Mouse (Mus musculus) liver, adult 2 months (tissue): ENCODE results near the gene Phc2. TPM values are rescaled to one million over a fixed set of nuclear protein-coding genes. Genes with fewer than 3 reads are reported as not detected.

Experiments
- DNase-seq: peaks from one replicate; pipeline ENCODE4 v3.0.0-alpha.2; 2011; ENCODE audit warnings: low read depth, low spot score; ENCODE audit errors: extremely low read depth
- H3K27ac ChIP-seq: fragments of 200-500 bp; replicated peaks from 2 replicates; pipeline ENCODE4 v1.5.1; 2012; ENCODE audit warnings: low read depth, mild to moderate bottlenecking, control low read depth, inconsistent platforms, low read length; ENCODE audit not compliant: insufficient read depth
- H3K27me3 ChIP-seq: fragments of 200-500 bp; 2 replicates; pipeline ENCODE4 v1.6.1; 2012; ENCODE audit warnings: mild to moderate bottlenecking, moderate library complexity, low read length, inconsistent platforms; ENCODE audit not compliant: control insufficient read depth, insufficient read depth
- H3K36me3 ChIP-seq: fragments of 200-500 bp; 2 replicates; pipeline ENCODE4 v1.6.1; 2012; ENCODE audit warnings: low read length, inconsistent platforms; ENCODE audit not compliant: control insufficient read depth, insufficient read depth
- H3K4me1 ChIP-seq: fragments of 200-500 bp; 2 replicates; pipeline ENCODE4 v1.6.1; 2011; ENCODE audit warnings: low read length; ENCODE audit not compliant: control insufficient read depth, insufficient read depth
- H3K4me3 ChIP-seq: fragments of 200-500 bp; 2 replicates; pipeline ENCODE4 v1.5.1; 2011; ENCODE audit warnings: low read depth, mild to moderate bottlenecking, control low read depth, low read length, moderate library complexity; ENCODE audit not compliant: insufficient read depth
- H3K79me2 ChIP-seq: fragments of 200-500 bp; 2 replicates; pipeline ENCODE4 v1.6.1; 2012; ENCODE audit warnings: inconsistent platforms, mild to moderate bottlenecking, low read length, moderate library complexity; ENCODE audit not compliant: control insufficient read depth, insufficient read depth
- H3K9ac ChIP-seq: fragments of 200-500 bp; 2 replicates; pipeline ENCODE4 v1.6.1; 2012; ENCODE audit warnings: low read depth, mild to moderate bottlenecking, control low read depth, inconsistent platforms, low read length
- CTCF ChIP-seq: fragments of 200-500 bp; IDR thresholded peaks from 2 replicates; pipeline ENCODE4 v1.5.1; 2011; ENCODE audit warnings: low read depth, low read length, control low read depth
- POLR2A ChIP-seq: fragments of 200-500 bp; IDR thresholded peaks from 2 replicates; pipeline ENCODE4 v1.6.1; 2011; ENCODE audit warnings: low read length, control low read depth; ENCODE audit not compliant: insufficient read depth; ENCODE audit errors: extremely low read depth
- WGBS: fragments of 180-500 bp; shearing (Covaris S2); methylation state at CpG from one replicate; pipeline ENCODE4 v1.1.7; 2018; 5-methylcytosine and 5-hydroxymethylcytosine counted together
- polyA plus RNA-seq: library from polyadenylated mRNA; depleted of rRNA; stranded (reverse); fragments of >200 nt; gene quantifications from 2 replicates; pipeline ENCODE4 v1.2.3, GENCODE M21; 2012
- total RNA-seq: library from RNA; depleted of rRNA; stranded (reverse); fragments of >200 nt; gene quantifications from 2 replicates; pipeline ENCODE4 v1.2.3, GENCODE M21; 2014

The Phc2 gene
- total and polyA plus RNA-seq, 2 experiments, result 7.7 to 28.7 TPM

DNA sequence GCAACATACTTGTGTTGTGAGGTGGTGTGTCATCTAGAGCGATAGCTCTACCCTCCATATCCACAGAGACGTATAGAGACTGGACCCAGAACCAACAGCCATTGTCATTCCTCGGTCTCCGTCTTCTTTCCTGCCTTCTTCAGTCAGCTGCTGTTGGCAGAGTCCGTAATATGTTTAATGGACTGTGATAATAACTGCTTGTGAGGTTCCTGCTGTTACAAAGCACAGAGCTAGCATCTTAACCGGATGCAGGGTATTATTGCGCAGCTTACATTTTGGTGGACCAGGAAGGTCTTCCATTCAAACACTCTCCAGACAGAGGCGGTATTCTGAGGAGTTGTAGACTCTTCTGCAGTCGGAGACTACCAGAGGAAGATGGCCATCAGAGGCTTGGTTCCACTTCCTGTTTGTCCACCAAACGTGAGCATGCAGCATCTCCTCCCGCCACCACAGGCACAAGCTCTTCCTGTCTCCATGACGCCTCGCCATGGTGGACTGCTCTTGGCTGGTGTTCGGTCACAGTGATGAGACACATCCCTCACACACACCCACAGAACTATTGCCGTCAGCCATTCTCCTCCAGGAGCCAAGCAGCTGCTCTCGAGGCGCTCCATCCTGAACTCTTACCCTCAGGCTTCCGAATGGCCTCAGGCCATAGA lies 16.1 kb upstream of the Phc2 start:
- Histone ChIP-seq H3K27ac (no peak overlapping the region), H3K4me1 (peaks cover 14% of the 10 kb centered on the region), H3K27me3 (no peaks in the 10 kb centered on the region), H3K79me2 (no peaks in the 10 kb centered on the region), H3K4me3 (no peak overlapping the region), H3K36me3 (no peaks in the 10 kb centered on the region), H3K9ac (no peak overlapping the region)
- 86% methylated on average over 18 of the region's 18 CpGs for WGBS
- TF ChIP-seq CTCF (no peak), POLR2A (no peak)
- DNase-seq, result no peak

DNA sequence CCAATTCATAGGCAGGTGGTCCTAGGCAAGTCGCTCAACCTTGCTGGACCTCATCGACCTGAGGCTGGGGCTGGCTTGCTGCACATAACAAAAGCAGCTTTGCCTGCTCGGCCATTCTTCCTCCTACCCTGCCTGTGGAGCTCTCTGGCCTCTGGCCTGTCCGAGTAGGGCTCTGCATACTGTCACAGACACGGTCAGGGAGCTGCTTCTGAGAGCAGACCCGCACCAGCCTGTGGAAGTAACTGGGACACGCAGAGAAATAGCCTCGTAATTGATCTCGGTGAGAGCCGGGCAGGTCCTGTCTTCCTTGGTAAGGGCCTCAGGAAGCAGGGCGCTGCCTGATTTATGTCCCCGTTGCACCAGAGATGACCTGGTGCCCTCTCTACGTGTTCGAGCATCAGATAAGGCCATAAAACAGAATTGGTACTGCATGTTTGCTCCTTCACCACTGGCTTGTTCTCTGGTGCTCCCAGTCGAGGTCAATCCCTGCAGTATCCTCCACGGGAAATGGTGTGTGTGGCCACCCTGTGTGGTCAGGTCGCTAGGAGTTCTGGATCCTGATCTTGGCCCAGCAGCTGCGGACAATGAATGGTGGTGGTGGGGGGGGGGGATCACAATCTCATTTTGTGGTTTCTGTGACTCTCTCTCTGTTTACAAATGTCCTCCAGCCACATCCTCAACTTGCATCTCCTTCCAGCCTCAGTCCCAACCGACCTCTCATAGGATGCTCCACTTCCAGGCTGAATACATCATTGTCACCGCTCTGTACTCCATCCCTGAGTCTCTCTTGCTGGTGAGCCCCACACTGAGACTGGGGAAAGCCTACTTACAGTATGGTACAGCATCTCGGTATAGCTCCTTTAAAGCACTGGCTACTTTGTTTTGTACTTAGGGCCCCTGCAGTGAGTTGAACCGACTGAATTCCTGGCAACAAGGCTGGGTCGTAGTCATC lies 12.5 kb upstream of the Phc2 start:
- no peak for DNase-seq
- Histone ChIP-seq H3K79me2 (no peaks in the 10 kb centered on the region), H3K4me3 (no peak overlapping the region), H3K27me3 (no peaks in the 10 kb centered on the region), H3K4me1 (no peaks in the 10 kb centered on the region), H3K9ac (no peak overlapping the region), H3K27ac (no peak overlapping the region), H3K36me3 (no peaks in the 10 kb centered on the region)
- TF ChIP-seq POLR2A, result no peak
- TF ChIP-seq CTCF, result no peak
- 70% methylated on average over 23 of the region's 23 CpGs for WGBS

DNA sequence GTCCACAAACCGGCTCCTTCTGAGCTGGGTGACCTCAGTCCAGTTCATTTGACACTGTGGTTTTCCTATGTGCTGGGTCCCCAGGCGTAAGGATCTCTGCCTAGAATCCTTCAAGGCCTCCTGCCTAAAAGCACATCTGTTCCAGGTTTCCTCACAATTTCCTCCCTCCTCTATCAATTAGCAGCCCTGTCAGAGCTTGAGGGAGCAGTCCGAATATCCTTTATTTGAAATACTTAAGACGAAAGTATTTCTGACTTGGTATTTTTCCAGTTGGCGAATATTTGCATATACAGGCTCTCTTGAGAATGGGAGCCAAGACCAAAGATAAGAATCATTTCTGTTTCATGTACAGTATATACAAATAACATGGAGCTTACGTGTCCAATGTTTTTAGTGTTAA lies 8.6 kb upstream of the Phc2 start:
- Histone ChIP-seq H3K27me3 (no peaks in the 10 kb centered on the region), H3K9ac (no peak overlapping the region), H3K36me3 (no peaks in the 10 kb centered on the region), H3K4me3 (no peak overlapping the region), H3K4me1 (peaks cover 14% of the 10 kb centered on the region), H3K27ac (no peak overlapping the region), H3K79me2 (no peaks in the 10 kb centered on the region)
- WGBS, result 83% methylated on average over 6 of the region's 6 CpGs
- no peak for DNase-seq
- TF ChIP-seq POLR2A, result no peak
- TF ChIP-seq CTCF, result no peak

DNA sequence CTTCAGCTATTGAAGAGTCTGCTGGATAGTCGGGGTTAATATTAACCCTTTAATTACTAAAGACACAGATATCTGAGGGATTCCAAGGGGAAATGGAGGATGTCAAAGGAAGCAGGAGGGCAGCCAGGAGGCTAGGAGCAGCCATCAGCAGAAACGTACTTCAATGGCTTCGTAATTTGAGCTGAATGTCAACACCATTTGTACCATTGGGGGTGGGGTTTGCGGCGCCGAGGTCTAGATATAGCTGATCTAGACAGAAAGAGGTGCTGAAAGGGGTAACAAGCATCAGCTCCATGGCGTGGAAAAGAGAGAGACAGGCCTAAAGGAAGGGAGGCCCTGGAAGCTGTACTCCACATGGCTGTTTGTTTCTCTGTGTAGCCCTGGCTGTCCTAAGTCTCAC lies 7.7 kb upstream of the Phc2 start:
- Histone ChIP-seq H3K9ac (no peak overlapping the region), H3K79me2 (no peaks in the 10 kb centered on the region), H3K4me1 (peaks cover 14% of the 10 kb centered on the region), H3K27me3 (no peaks in the 10 kb centered on the region), H3K27ac (no peak overlapping the region), H3K4me3 (no peak overlapping the region), H3K36me3 (no peaks in the 10 kb centered on the region)
- TF ChIP-seq CTCF, result no peak
- TF ChIP-seq POLR2A, result no peak
- 62% methylated on average over 7 of the region's 7 CpGs for WGBS
- DNase-seq, result no peak

DNA sequence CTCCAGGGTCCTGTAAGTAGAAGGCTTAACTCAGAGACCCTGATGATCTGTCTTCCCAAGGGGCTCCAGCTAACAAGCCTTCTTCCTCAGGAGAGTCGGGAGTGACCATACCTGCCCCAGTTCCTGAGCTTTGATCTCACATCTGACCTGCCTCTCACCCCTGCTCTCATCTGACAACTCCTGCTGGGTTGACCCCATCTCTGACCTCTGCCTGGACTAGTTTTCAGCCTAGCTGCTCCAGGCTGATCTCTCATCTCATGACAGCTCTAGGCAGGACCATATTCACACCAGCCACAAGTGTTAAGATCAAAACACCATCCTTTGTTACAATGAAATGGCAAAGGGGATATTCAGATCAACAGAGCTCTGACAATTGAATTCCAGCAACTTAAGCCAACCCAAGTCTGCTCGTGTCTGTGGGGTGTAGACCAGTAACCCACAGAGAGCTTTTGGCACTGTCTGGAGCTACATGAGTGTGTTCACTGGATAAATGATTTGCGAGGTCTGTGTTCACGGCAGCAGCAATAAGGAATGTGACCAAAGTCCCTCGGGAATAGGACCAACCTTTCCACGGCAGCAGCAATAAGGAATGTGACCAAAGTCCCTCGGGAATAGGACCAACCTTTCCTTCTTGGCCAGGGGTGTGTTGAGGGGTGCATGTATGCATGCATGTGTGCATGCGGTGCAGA lies 5.8 kb upstream of the Phc2 start:
- peak; percentile 91 for DNase-seq
- H3K27ac ChIP-seq, result peak overlapping the region; percentile 58

More for the DNA sequence above, 5.8 kb upstream of the Phc2 start:
- no peak overlapping the region for H3K4me3 ChIP-seq
- H3K9ac ChIP-seq, result no peak overlapping the region
- peaks cover 14% of the 10 kb centered on the region for H3K4me1 ChIP-seq
- no peaks in the 10 kb centered on the region for H3K36me3 ChIP-seq
- no peaks in the 10 kb centered on the region for H3K79me2 ChIP-seq
- TF ChIP-seq CTCF, result no peak
- TF ChIP-seq POLR2A, result no peak
- no peaks in the 10 kb centered on the region for H3K27me3 ChIP-seq
- WGBS, result 21% methylated on average over 8 of the region's 8 CpGs
